Mouse (Mus musculus) heart, embryonic 11.5 days (tissue): ENCODE data around the gene Ppp1r12b. TPM values are rescaled to one million over a fixed set of nuclear protein-coding genes. Genes with fewer than 3 reads are reported as not detected.

Experiments used
- ATAC-seq: fragments of 200-750 bp; cut with Nextera tagmentation; replicated peaks from 2 replicates; pipeline ENCODE4 v1.8.0; 2017; ENCODE audit warnings: moderate library complexity; ENCODE audit not compliant: insufficient number of reproducible peaks, low FRiP score, low TSS enrichment
- H3K27ac ChIP-seq: fragments of 300-500 bp; sonication (generic); 2 replicates; pipeline ENCODE4 v1.5.1; 2014; ENCODE audit warnings: mild to moderate bottlenecking, low read depth, low read length
- H3K27me3 ChIP-seq: fragments of 300-500 bp; sonication (generic); 2 replicates; pipeline ENCODE4 v1.6.1; 2014; ENCODE audit warnings: mild to moderate bottlenecking, low read length, mixed read lengths; ENCODE audit not compliant: control insufficient read depth, insufficient read depth
- H3K36me3 ChIP-seq: fragments of 300-500 bp; sonication (generic); 2 replicates; pipeline ENCODE4 v1.6.1; 2014; ENCODE audit warnings: mild to moderate bottlenecking, low read length, moderate library complexity, mixed read lengths; ENCODE audit not compliant: control insufficient read depth, insufficient read depth
- H3K4me1 ChIP-seq: fragments of 300-500 bp; sonication (generic); 2 replicates; pipeline ENCODE4 v1.6.1; 2014; ENCODE audit warnings: low read length; ENCODE audit not compliant: control insufficient read depth, insufficient read depth
- H3K4me2 ChIP-seq: fragments of 300-500 bp; sonication (generic); 2 replicates; pipeline ENCODE4 v1.6.1; 2014; ENCODE audit warnings: mild to moderate bottlenecking, moderate library complexity
- H3K4me3 ChIP-seq: fragments of 300-500 bp; sonication (generic); 2 replicates; pipeline ENCODE4 v1.5.1; 2014; ENCODE audit warnings: low read depth, low read length
- H3K9ac ChIP-seq: fragments of 300-500 bp; sonication (generic); 2 replicates; pipeline ENCODE4 v1.6.1; 2014; ENCODE audit warnings: mild to moderate bottlenecking, low read depth, low read length, moderate library complexity
- H3K9me3 ChIP-seq: fragments of 300-500 bp; sonication (generic); replicated peaks from 2 replicates; pipeline ENCODE4 v1.6.1; 2016; ENCODE audit warnings: low read length; ENCODE audit not compliant: control insufficient read depth
- WGBS: fragments of 180-500 bp; shearing (Covaris S2); extraction: QIAGEN DNeasy Blood & Tissue Kit; methylation state at CpG from one replicate; pipeline ENCODE4 v1.1.7; 2014; ENCODE audit not compliant: insufficient replicate concordance; 5-methylcytosine and 5-hydroxymethylcytosine counted together
- polyA plus RNA-seq: library from polyadenylated mRNA; unstranded; fragments of >200 nt; fragmentation: Nextera tagmentation; extraction: Ambion mirVana; gene quantifications from 2 replicates; pipeline ENCODE4 v1.2.1, GENCODE M21; 2014

The Ppp1r12b gene
- polyA plus RNA-seq, 1 experiment from 2014 or later: 26.7 TPM

GRCm38 (mm10) chr1:134777936-134778548 is 177.7 kb downstream of the Ppp1r12b start:
- no peaks in the 10 kb centered on the region for H3K27me3 ChIP-seq
- peak overlapping the region; percentile 73 for H3K27ac ChIP-seq
- H3K4me2 ChIP-seq: no peak overlapping the region; the same call in 1 of the 2 replicates
- no peaks in the 10 kb centered on the region for H3K9me3 ChIP-seq
- no peak for ATAC-seq
- H3K36me3 ChIP-seq: peaks cover 4% of the 10 kb centered on the region; the same call in 1 of the 2 replicates
- H3K9ac ChIP-seq: no peak overlapping the region
- H3K4me3 ChIP-seq: no peak overlapping the region
- peaks cover 14% of the 10 kb centered on the region for H3K4me1 ChIP-seq
- 49% methylated on average over 13 of the region's 13 CpGs for WGBS

GRCm38 (mm10) chr1:134777201-134777885 is 178.4 kb downstream of the Ppp1r12b start:
- H3K4me3 ChIP-seq: no peak overlapping the region
- no peak for ATAC-seq
- H3K36me3 ChIP-seq: peaks cover 4% of the 10 kb centered on the region; the same call in 1 of the 2 replicates
- H3K9ac ChIP-seq: no peak overlapping the region
- H3K9me3 ChIP-seq: no peaks in the 10 kb centered on the region
- H3K27ac ChIP-seq: peak overlapping the region; percentile 73
- no peaks in the 10 kb centered on the region for H3K27me3 ChIP-seq
- no peak overlapping the region for H3K4me2 ChIP-seq
- peaks cover 14% of the 10 kb centered on the region for H3K4me1 ChIP-seq
- WGBS: 79% methylated on average over 12 of the region's 12 CpGs

- 49% methylated on average over 3 of the region's 3 CpGs for WGBS
- Histone ChIP-seq H3K9me3 (no peaks in the 10 kb centered on the region), H3K27me3 (no peaks in the 10 kb centered on the region), H3K4me2 (no peak overlapping the region), H3K9ac (no peak overlapping the region), H3K27ac (no peak overlapping the region), H3K4me3 (no peak overlapping the region), H3K4me1 (peaks cover 19% of the 10 kb centered on the region), H3K36me3 (peaks cover 6% of the 10 kb centered on the region; the same call in 1 of the 2 replicates)
- ATAC-seq: no peak
Measured at GRCm38 (mm10) chr1:134775631-134776030, 180.1 kb downstream of the Ppp1r12b start.

GRCm38 (mm10) chr1:134774728-134775287 is 180.9 kb downstream of the Ppp1r12b start:
- Histone ChIP-seq H3K9ac (no peak overlapping the region), H3K9me3 (no peaks in the 10 kb centered on the region)
- 66% methylated on average over 6 of the region's 6 CpGs for WGBS

GRCm38 (mm10) chr1:134774247-134774646 is 181.5 kb downstream of the Ppp1r12b start:
- WGBS: 59% methylated on average over 2 of the region's 2 CpGs
- no peak overlapping the region for H3K4me3 ChIP-seq
- no peak overlapping the region for H3K9ac ChIP-seq
- no peak overlapping the region for H3K27ac ChIP-seq
- H3K36me3 ChIP-seq: peaks cover 8% of the 10 kb centered on the region
- H3K4me2 ChIP-seq: no peak overlapping the region
- no peaks in the 10 kb centered on the region for H3K9me3 ChIP-seq
- peaks cover 19% of the 10 kb centered on the region for H3K4me1 ChIP-seq
- no peaks in the 10 kb centered on the region for H3K27me3 ChIP-seq
- ATAC-seq: no peak

More at GRCm38 (mm10) chr1:134774728-134775287, 180.9 kb downstream of the Ppp1r12b start:
- Histone ChIP-seq H3K4me1 (peaks cover 19% of the 10 kb centered on the region), H3K4me3 (no peak overlapping the region), H3K27me3 (no peaks in the 10 kb centered on the region), H3K27ac (0 out of 2 replicates have a peak overlapping the region, but pooled peaks have one; percentile 41), H3K36me3 (peaks cover 8% of the 10 kb centered on the region), H3K4me2 (no peak overlapping the region)
- ATAC-seq: no peak

GRCm38 (mm10) chr1:134773256-134773655 is 182.5 kb downstream of the Ppp1r12b start:
- peaks cover 18% of the 10 kb centered on the region for H3K4me1 ChIP-seq
- no peak overlapping the region for H3K27ac ChIP-seq
- H3K9me3 ChIP-seq: no peaks in the 10 kb centered on the region
- H3K9ac ChIP-seq: no peak overlapping the region
- no peak for ATAC-seq
- H3K27me3 ChIP-seq: no peaks in the 10 kb centered on the region
- 58% methylated on average over 12 of the region's 12 CpGs for WGBS
- peaks cover 12% of the 10 kb centered on the region for H3K36me3 ChIP-seq
- no peak overlapping the region for H3K4me3 ChIP-seq
- no peak overlapping the region for H3K4me2 ChIP-seq

GRCm38 (mm10) chr1:134772821-134773220 is 182.9 kb downstream of the Ppp1r12b start:
- WGBS: 81% methylated on average over 3 of the region's 3 CpGs
- peaks cover 14% of the 10 kb centered on the region for H3K4me1 ChIP-seq
- H3K4me3 ChIP-seq: no peak overlapping the region
- no peaks in the 10 kb centered on the region for H3K27me3 ChIP-seq
- H3K9me3 ChIP-seq: no peaks in the 10 kb centered on the region
- ATAC-seq: no peak
- H3K9ac ChIP-seq: no peak overlapping the region
- H3K36me3 ChIP-seq: peaks cover 12% of the 10 kb centered on the region
- H3K4me2 ChIP-seq: no peak overlapping the region
- no peak overlapping the region for H3K27ac ChIP-seq

- ATAC-seq: no peak
Measured at GRCm38 (mm10) chr1:134771999-134772398, 183.7 kb downstream of the Ppp1r12b start.

More at GRCm38 (mm10) chr1:134771999-134772398, 183.7 kb downstream of the Ppp1r12b start:
- Histone ChIP-seq H3K4me1 (peaks cover 11% of the 10 kb centered on the region), H3K36me3 (peaks cover 17% of the 10 kb centered on the region), H3K4me3 (no peak overlapping the region), H3K27ac (no peak overlapping the region), H3K9ac (no peak overlapping the region), H3K4me2 (no peak overlapping the region), H3K27me3 (no peaks in the 10 kb centered on the region), H3K9me3 (no peaks in the 10 kb centered on the region)
- WGBS: 86% methylated on average over 7 of the region's 7 CpGs
